Mouse (Mus musculus): ENCODE data around the gene Creb5.

The Creb5 gene

GRCm38 (mm10) chr6:53545483-53545900 is 258.4 kb downstream of the Creb5 start:
- DNase-seq (ENCODE audit: low read depth, low spot score) = no peak

GRCm38 (mm10) chr6:53545989-53546388 is 258.9 kb downstream of the Creb5 start:
- DNase-seq (ENCODE audit: low read depth, low spot score) = no peak

GRCm38 (mm10) chr6:53548236-53548635 is 261.2 kb downstream of the Creb5 start:
- no peak for DNase-seq (ENCODE audit: low read depth, low spot score)

- DNase-seq (ENCODE audit: low read depth, low spot score) = no peak
These were observed 262.3 kb downstream of the Creb5 start for GRCm38 (mm10) chr6:53549409-53549808.

- no peak for DNase-seq (ENCODE audit: low read depth, low spot score)
These were observed 269.0 kb downstream of the Creb5 start for GRCm38 (mm10) chr6:53556050-53556449.

GRCm38 (mm10) chr6:53560928-53561327 is 273.9 kb downstream of the Creb5 start:
- DNase-seq (ENCODE audit: low read depth, low spot score) = no peak

- no peak for DNase-seq (ENCODE audit: low read depth, low spot score)
These were observed 275.5 kb downstream of the Creb5 start for GRCm38 (mm10) chr6:53562586-53562985.

- DNase-seq (ENCODE audit: low read depth, low spot score) = no peak
These were observed 276.6 kb downstream of the Creb5 start for GRCm38 (mm10) chr6:53563546-53564185.

GRCm38 (mm10) chr6:53569436-53569835 is 282.4 kb downstream of the Creb5 start:
- no peak for DNase-seq (ENCODE audit: low read depth, low spot score)

- no peak for DNase-seq (ENCODE audit: low read depth, low spot score)
These were observed 283.8 kb downstream of the Creb5 start for GRCm38 (mm10) chr6:53570906-53571305.

- DNase-seq (ENCODE audit: low read depth, low spot score) = no peak
These were observed 284.6 kb downstream of the Creb5 start for GRCm38 (mm10) chr6:53571571-53572122.

- DNase-seq (ENCODE audit: low read depth, low spot score) = no peak
These were observed 285.4 kb downstream of the Creb5 start for GRCm38 (mm10) chr6:53572456-53572855.

- DNase-seq (ENCODE audit: low read depth, low spot score) = peak; percentile 100
These were observed 286.1 kb downstream of the Creb5 start for GRCm38 (mm10) chr6:53572979-53573710.

GRCm38 (mm10) chr6:53573711-53574065 is 286.6 kb downstream of the Creb5 start:
- DNase-seq (ENCODE audit: low read depth, low spot score) = peak; percentile 39

- no peak for DNase-seq (ENCODE audit: low read depth, low spot score)
These were observed 287.0 kb downstream of the Creb5 start for GRCm38 (mm10) chr6:53574097-53574496.

GRCm38 (mm10) chr6:53575191-53575590 is 288.1 kb downstream of the Creb5 start:
- DNase-seq (ENCODE audit: low read depth, low spot score) = no peak

GRCm38 (mm10) chr6:53575836-53576235 is 288.8 kb downstream of the Creb5 start:
- DNase-seq (ENCODE audit: low read depth, low spot score) = no peak

- no peak for DNase-seq (ENCODE audit: low read depth, low spot score)
These were observed 289.8 kb downstream of the Creb5 start for GRCm38 (mm10) chr6:53576841-53577240.

- DNase-seq (ENCODE audit: low read depth, low spot score) = no peak
These were observed 290.7 kb downstream of the Creb5 start for GRCm38 (mm10) chr6:53577776-53578175.

GRCm38 (mm10) chr6:53580346-53580745 is 293.3 kb downstream of the Creb5 start:
- DNase-seq (ENCODE audit: low read depth, low spot score) = no peak

- DNase-seq (ENCODE audit: low read depth, low spot score) = no peak
These were observed 296.3 kb downstream of the Creb5 start for GRCm38 (mm10) chr6:53583234-53583875.

GRCm38 (mm10) chr6:53584718-53585405 is 297.8 kb downstream of the Creb5 start:
- DNase-seq (ENCODE audit: low read depth, low spot score) = no peak
